Mouse (Mus musculus) megakaryocyte, embryonic 14.5 days (primary cell): Measurements from ENCODE around the gene Fgr. TPM values are rescaled to one million over a fixed set of nuclear protein-coding genes. Genes with fewer than 3 reads are reported as not detected.

Source experiments
- H3K27me3 ChIP-seq: replicated peaks from 2 replicates; pipeline ENCODE3; 2012; ENCODE audit warnings: inconsistent platforms
- H3K36me3 ChIP-seq: replicated peaks from 2 replicates; pipeline ENCODE3; 2012; ENCODE audit warnings: low read length, inconsistent platforms, mixed read lengths
- H3K4me1 ChIP-seq: 2 replicates; pipeline ENCODE4 v1.6.1; 2012; ENCODE audit warnings: inconsistent platforms
- H3K4me3 ChIP-seq: replicated peaks from 2 replicates; pipeline ENCODE3; 2012; ENCODE audit warnings: moderate library complexity, mild to moderate bottlenecking, inconsistent platforms
- H3K9me3 ChIP-seq: 2 replicates; pipeline ENCODE4 v1.6.1; 2012; ENCODE audit warnings: inconsistent platforms
- FLI1 ChIP-seq: IDR thresholded peaks from 2 replicates; pipeline ENCODE4 v1.6.1; 2012; ENCODE audit warnings: low read length, inconsistent platforms, mixed read lengths
- GATA1 ChIP-seq: IDR thresholded peaks from 3 replicates; pipeline ENCODE4 v1.6.1; 2012; ENCODE audit warnings: mixed read lengths, low read length, inconsistent platforms, borderline replicate concordance
- polyA plus RNA-seq: library from polyadenylated mRNA; stranded (reverse); fragments of >175 nt; gene quantifications from 2 replicates; pipeline ENCODE4 v1.2.3, GENCODE M21; 2012; ENCODE audit warnings: low replicate concordance; ENCODE audit not compliant: insufficient read depth

Fgr gene
- polyA plus RNA-seq, 1 experiment: 4.8 TPM

DNA sequence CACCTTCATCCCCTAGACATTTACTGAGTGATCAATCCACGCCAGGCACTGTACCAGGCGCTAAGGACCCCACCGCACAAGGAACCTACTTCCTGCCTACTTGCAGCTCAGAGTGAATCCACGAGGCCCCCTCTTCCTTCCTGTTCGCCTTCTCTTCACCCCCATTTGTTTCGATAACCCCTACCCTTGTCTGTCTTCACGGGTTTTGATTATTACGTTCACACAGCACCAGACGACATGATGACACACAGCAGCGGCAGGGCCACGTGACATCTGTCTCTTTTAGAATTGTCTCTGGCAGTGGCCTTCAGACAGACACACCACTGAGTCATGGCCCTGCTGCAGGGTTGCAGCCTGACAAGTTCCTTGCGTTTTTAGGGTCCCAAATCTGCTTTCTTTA is 29.8 kb upstream of the Fgr start:
- Histone ChIP-seq H3K4me1 (peaks cover 81% of the 10 kb centered on the region), H3K4me3 (peak overlapping the region; percentile 44), H3K9me3 (no peaks in the 10 kb centered on the region), H3K36me3 (no peaks in the 10 kb centered on the region), H3K27me3 (peaks cover 11% of the 10 kb centered on the region)
- no peak for TF ChIP-seq FLI1
- no peak for TF ChIP-seq GATA1

DNA sequence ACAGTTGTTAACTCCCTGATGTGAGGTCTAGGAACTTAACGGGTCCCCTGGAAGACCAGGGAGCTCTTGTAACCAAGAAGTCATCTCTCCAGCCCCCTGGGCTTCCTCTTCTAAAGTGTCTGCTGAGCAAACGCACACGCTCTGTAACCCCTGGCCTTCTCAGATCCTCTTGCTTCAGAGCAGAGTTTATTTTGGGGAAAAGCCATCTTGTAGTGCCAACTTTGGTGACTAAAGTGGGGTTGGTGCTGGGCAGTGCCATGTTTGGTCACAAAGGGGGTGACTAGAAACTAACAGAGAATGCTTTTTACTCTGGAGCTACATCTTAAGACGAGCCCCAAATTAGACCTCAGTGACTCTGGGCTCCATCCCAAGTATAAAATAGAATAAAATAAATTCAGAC is 29.1 kb upstream of the Fgr start:
- Histone ChIP-seq H3K4me3 (no peak overlapping the region), H3K36me3 (no peaks in the 10 kb centered on the region), H3K9me3 (no peaks in the 10 kb centered on the region), H3K27me3 (peaks cover 11% of the 10 kb centered on the region), H3K4me1 (peaks cover 75% of the 10 kb centered on the region)
- TF ChIP-seq FLI1 (no peak), GATA1 (no peak)

- H3K4me1 ChIP-seq: peaks cover 76% of the 10 kb centered on the region
- H3K36me3 ChIP-seq: no peaks in the 10 kb centered on the region
- no peak for TF ChIP-seq FLI1
- no peak for TF ChIP-seq GATA1
- peak overlapping the region; percentile 86 for H3K4me3 ChIP-seq
- H3K9me3 ChIP-seq: no peaks in the 10 kb centered on the region
- peaks cover 8% of the 10 kb centered on the region for H3K27me3 ChIP-seq
These were observed 28.4 kb upstream of the Fgr start for GRCm38 (mm10) chr4:132945261-132946046.

GRCm38 (mm10) chr4:132946047-132947001 is 27.6 kb upstream of the Fgr start:
- no peak for TF ChIP-seq FLI1
- TF ChIP-seq GATA1: no peak
- Histone ChIP-seq H3K4me1 (peaks cover 77% of the 10 kb centered on the region), H3K9me3 (no peaks in the 10 kb centered on the region), H3K36me3 (no peaks in the 10 kb centered on the region), H3K4me3 (peak overlapping the region; percentile 86), H3K27me3 (peaks cover under 1% of the 10 kb centered on the region)

DNA sequence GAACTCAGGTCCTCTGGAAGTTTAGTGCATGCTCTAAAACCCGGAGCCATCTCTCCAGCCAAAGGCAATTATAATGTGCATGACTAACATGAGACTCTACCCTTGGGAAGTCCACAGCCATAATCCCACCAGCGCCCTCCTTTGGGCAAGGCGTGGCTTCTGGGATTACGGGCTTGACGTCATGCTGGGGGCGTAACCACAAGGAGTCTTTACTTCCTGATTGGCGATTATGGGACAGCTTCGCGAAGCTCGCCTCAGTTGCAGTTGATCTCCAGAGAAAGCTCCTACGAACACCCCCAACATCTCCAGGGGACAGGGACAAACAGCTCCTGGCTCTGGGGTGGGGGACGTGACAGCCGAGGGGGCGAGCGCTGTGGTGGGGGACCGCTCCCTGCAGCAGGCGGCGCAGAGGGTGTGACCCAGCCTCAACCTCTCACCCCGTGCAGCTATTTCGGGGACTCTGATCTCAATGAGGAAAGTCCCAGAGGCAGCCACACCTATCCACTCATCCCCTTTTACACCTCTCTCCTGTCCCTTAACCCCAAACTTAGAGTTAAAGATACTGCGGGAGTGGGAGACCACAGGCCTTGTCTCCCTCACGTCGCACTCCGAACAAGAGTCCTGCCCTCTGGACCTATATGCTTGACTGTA is 23.9 kb upstream of the Fgr start:
- TF ChIP-seq FLI1: no peak
- no peak for TF ChIP-seq GATA1
- no peaks in the 10 kb centered on the region for H3K9me3 ChIP-seq
- H3K4me1 ChIP-seq: peaks cover 69% of the 10 kb centered on the region
- H3K4me3 ChIP-seq: no peak overlapping the region
- H3K36me3 ChIP-seq: no peaks in the 10 kb centered on the region
- H3K27me3 ChIP-seq: peaks cover 5% of the 10 kb centered on the region

- peak overlapping the region; percentile 35 for H3K4me3 ChIP-seq
- no peaks in the 10 kb centered on the region for H3K36me3 ChIP-seq
- peaks cover 10% of the 10 kb centered on the region for H3K27me3 ChIP-seq
- TF ChIP-seq FLI1: no peak
- no peak for TF ChIP-seq GATA1
- H3K4me1 ChIP-seq: peaks cover 69% of the 10 kb centered on the region
- no peaks in the 10 kb centered on the region for H3K9me3 ChIP-seq
These were observed 22.9 kb upstream of the Fgr start for GRCm38 (mm10) chr4:132950999-132951398.

DNA sequence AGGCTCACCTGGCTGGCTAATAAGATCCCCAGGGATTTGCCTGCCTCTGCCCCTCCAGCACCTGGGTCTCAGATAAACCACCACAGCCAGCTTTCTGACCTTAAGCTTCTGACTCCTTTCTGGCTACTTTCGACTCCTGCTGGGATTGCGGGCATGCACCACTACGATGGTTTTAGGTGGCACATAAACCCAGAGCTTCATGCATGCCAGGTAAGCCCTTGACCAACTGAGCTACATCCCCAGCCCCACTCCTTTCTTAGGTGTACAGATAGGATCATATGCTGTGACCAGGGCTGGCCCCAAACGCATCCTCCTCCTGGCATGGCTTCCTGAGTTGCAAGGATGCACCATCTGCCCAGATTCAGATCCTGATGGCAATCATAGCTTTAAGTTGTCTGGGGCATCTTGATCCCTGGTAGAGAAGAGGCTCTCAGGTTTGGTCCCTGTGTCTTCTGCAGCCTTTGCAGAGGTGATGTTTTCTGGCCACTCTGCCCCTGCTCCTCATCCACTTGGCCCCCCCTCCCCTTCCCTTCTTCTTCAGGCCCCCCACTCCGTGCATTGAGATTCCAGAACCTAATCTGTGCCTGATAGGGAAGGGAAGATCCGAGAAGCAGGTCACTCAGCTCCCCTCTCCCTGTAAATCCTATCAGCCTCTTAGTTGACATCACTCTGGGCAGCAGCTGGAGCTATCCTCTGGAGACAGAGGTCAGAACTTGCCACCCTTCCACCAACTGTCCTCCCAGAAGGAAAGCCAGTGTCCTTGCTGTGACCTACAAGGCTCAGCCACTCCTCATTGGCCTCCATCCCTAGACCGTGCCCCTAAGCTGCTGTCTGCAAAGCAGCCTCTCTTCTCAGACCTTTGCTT is 19.1 kb upstream of the Fgr start:
- H3K4me1 ChIP-seq: peaks cover 60% of the 10 kb centered on the region
- TF ChIP-seq FLI1: no peak
- no peak for TF ChIP-seq GATA1

DNA sequence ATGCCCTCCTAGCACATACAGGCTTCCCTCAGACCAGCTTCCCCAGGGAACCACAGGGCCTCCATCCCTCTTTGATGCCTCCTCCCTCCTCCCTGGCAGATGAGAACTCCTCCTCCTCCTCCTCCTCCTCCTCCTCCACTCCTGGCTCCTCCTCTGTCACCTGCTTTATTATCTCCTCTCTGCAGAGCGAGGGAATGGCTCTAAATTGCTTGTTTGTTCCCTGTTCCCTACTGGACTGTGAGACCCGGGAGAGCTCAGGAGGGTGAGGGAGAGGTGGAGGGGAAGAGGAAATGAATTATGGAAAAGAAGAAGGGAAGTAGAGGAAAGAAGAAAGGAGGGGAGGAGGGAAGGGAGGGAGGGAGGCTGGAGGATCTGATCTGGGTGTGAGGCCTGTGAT is 18.5 kb upstream of the Fgr start:
- H3K4me1 ChIP-seq: peaks cover 60% of the 10 kb centered on the region

More for the DNA sequence above, 19.1 kb upstream of the Fgr start:
- Histone ChIP-seq H3K27me3 (peaks cover 10% of the 10 kb centered on the region), H3K36me3 (no peaks in the 10 kb centered on the region), H3K4me3 (no peak overlapping the region), H3K9me3 (no peaks in the 10 kb centered on the region)

More for the DNA sequence above, 18.5 kb upstream of the Fgr start:
- no peaks in the 10 kb centered on the region for H3K36me3 ChIP-seq
- H3K9me3 ChIP-seq: no peaks in the 10 kb centered on the region
- no peak overlapping the region for H3K4me3 ChIP-seq
- TF ChIP-seq FLI1 (no peak), GATA1 (no peak)
- H3K27me3 ChIP-seq: peaks cover 10% of the 10 kb centered on the region
